Mouse (Mus musculus) skeletal muscle tissue, adult 2 months (tissue): Measurements from ENCODE around the gene Fam57b.

Experiments used
- DNase-seq: peaks from one replicate; pipeline ENCODE4 v3.0.0-alpha.2; 2012; ENCODE audit warnings: low read depth, low spot score

The Fam57b gene

GRCm38 (mm10) chr7:126797411-126798126, at the start of gene Fam57b:
Fam57b (plus strand) TSS chr7:126797668.
- DNase-seq = no peak

DNA sequence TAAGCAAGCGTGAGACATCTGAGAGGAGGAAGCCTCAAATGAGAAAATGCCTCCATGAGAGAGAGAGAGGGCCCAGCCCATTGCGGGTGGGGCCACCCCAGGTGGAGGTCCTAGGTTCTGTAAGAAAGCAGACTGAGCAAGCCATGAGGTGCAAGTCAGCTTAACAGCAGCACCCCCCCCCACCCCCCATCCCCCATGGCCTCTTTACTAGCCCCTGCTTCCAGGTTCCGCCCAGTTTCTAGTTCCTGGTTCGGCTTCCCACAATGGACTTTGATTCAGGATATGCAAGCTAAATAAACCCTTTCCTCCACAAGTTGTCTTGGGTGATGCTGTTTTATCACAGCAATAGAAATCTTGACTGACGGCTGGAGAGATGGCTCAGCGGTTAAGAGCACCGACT, 48.6 kb upstream of the Fam57b start:
- DNase-seq = no peak

- no peak for DNase-seq
These were observed 47.7 kb upstream of the Fam57b start for GRCm38 (mm10) chr7:126749582-126750343.

DNA sequence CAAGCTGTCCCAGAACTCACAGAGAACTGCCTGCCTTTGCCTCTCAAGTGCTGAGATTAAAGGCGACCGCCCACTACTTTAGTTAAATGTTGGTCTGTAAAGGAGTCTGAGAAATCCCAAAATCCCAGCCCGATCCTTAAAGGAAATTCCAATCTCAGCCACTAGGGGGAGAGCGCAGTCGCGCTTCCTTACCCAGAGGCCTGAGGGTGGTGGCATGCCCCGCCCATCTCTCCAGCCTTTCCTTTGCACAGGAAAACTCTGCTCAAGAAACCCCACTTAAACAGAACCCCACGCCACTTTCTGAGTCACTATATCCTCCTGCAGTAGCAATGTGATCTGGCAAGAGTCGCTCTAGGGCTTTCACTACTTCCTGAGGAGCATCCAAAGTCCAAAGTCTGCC, 42.6 kb upstream of the Fam57b start:
- DNase-seq = peak; percentile 66

- DNase-seq = no peak
These were observed 38.9 kb upstream of the Fam57b start for GRCm38 (mm10) chr7:126758539-126758938.

GRCm38 (mm10) chr7:126759050-126759671, 38.3 kb upstream of the Fam57b start, which contains the start of gene Mapk3:
Mapk3 (plus strand) TSS chr7:126759601.
- peak; percentile 83 for DNase-seq

GRCm38 (mm10) chr7:126759672-126760390, 37.6 kb upstream of the Fam57b start:
- no peak for DNase-seq

GRCm38 (mm10) chr7:126760391-126760802, 37.1 kb upstream of the Fam57b start:
- peak; percentile 75 for DNase-seq

DNA sequence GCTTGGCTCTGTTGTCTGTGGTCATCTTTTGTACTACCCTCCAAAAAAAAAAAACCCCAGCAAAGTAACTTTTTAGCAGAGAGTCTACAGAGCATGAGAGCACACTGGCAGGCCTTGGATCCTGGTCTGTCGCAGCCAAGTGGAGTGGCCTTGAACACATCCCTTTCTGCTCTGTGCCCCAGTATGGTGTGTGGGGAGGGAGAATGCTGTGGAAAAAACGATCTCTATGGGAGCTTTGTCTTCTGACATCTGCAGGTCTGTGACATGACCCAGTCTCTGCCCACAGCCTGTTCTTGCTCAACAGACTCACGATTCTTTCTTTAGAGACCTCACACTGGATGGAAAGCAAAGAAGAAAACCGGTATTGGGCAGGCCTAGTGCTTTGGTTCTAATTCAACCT, 36.5 kb upstream of the Fam57b start:
- no peak for DNase-seq

- no peak for DNase-seq
These were observed 35.9 kb upstream of the Fam57b start for GRCm38 (mm10) chr7:126761529-126762067.

- DNase-seq = no peak
These were observed 34.9 kb upstream of the Fam57b start for GRCm38 (mm10) chr7:126762471-126763008.

- no peak for DNase-seq
These were observed 31.9 kb upstream of the Fam57b start for GRCm38 (mm10) chr7:126765540-126765939.

DNA sequence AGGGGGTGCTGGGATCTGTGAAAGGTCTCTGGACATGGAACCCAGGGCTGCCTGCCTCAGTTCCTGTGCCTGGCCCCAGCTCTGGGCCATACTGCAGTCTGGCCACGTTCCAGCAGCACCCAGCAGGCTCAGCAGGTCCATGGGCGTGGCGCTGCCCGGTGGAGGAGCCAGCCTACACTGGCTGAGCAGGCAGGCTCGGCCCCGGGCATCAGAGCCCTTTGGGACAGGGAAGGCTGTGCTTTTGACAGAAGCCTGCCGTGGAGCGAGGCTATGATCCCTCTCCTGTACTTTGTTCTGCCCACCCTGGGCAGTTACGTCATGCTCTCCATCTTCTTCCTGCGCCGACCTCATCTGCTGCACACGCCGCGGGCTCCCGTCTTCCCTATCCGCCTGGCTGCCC, 31.3 kb upstream of the Fam57b start, which contains the start of gene Gdpd3:
Gdpd3 (plus strand) TSS at position 134 of the 400 bp plus-strand sequence.
- no peak for DNase-seq

GRCm38 (mm10) chr7:126767001-126767400, 30.5 kb upstream of the Fam57b start:
- DNase-seq = no peak

GRCm38 (mm10) chr7:126770784-126771183, 26.7 kb upstream of the Fam57b start:
- DNase-seq = no peak

GRCm38 (mm10) chr7:126773351-126773750, 24.1 kb upstream of the Fam57b start:
- no peak for DNase-seq

GRCm38 (mm10) chr7:126774463-126774862, 23.0 kb upstream of the Fam57b start:
- DNase-seq = no peak

GRCm38 (mm10) chr7:126775185-126775977, 22.1 kb upstream of the Fam57b start:
- no peak for DNase-seq

GRCm38 (mm10) chr7:126775978-126776234, 21.6 kb upstream of the Fam57b start:
- no peak for DNase-seq

DNA sequence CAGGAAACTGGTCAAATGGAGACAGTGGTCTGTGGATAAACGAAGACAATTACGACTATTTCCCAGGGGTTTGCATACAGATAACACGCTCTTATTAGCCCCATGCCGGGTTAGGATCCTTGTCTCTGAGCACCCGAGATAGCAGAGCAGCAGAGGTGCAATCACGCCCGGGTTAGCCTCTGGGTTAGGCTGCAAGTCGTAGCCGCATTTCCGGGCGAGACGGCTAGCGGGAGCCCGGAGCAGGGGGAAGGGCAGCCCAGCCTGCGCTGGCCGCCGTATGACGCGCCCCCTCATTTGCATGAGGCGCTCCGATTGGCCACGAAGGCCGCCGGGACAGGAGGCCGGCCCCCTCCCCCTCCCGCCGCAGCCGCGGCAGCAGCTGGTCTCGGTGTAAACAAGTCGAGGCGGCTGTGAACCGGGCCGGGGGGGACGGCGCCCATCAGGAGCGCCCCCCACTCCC, 20.8 kb upstream of the Fam57b start, which contains the start of gene Ypel3:
Ypel3 (plus strand) TSS at position 358 of the 460 bp plus-strand sequence.
- DNase-seq = peak; percentile 95
